26 mouse cellular contexts compared by ENCODE assay signal in genomic region chr1:90242444-90242989, GRCm38 (mm10). TPM values are rescaled to one million over a fixed set of nuclear protein-coding genes. Genes with fewer than 3 reads are reported as not detected.
A peak's percentile ranks its signal among the peaks of the same experiment; 100 is the strongest.
DNase-seq lines count a peak whose midpoint lies in the region; ATAC-seq and TF ChIP-seq lines count a peak whose summit lies in the region.
"Had no signal": no experiment of that assay in that cellular context is flagged by ENCODE, and none has a peak within 500 bp of the region (broad histone marks: within the 10 kb centered on the region; RNA-seq: fewer than 3 reads in every experiment).

No protein-coding gene starts in this region.

- no peak overlapping the region for H3K27ac ChIP-seq in liver, embryonic 11.5 days (ENCODE audit: low read depth, low read length)
- no peak overlapping the region for H3K27ac ChIP-seq in liver, postnatal 0 days (ENCODE audit: low read depth)
- no peak overlapping the region for H3K27ac ChIP-seq in kidney, embryonic 14.5 days (ENCODE audit: low read depth, low read length)
- H3K27ac ChIP-seq: embryonic facial prominence, embryonic 13.5 days; forebrain, embryonic 13.5 days; hindbrain, embryonic 12.5 days; layer of hippocampus, adult 2 months; midbrain, embryonic 15.5 days; neural tube, embryonic 12.5 days had no signal

- no peak overlapping the region for H3K9ac ChIP-seq in liver, embryonic 11.5 days (ENCODE audit: low read depth, low read length)
- H3K9ac ChIP-seq in liver, postnatal 0 days (replicated peaks), result no peak overlapping the region
- no peak overlapping the region for H3K9ac ChIP-seq in kidney, embryonic 14.5 days (ENCODE audit: low read depth, low read length)
- H3K9ac ChIP-seq: embryonic facial prominence, embryonic 13.5 days; forebrain, embryonic 13.5 days; hindbrain, embryonic 12.5 days; midbrain, embryonic 15.5 days; neural tube, embryonic 12.5 days had no signal

- peaks cover 30% of the 10 kb centered on the region for H3K4me1 ChIP-seq in liver, embryonic 11.5 days (replicated peaks; ENCODE audit: control insufficient read depth, insufficient read depth, low read length)
- peaks cover 8% of the 10 kb centered on the region for H3K4me1 ChIP-seq in liver, postnatal 0 days (ENCODE audit: insufficient read depth)
- H3K4me1 ChIP-seq in kidney, embryonic 14.5 days (ENCODE audit: control insufficient read depth, insufficient read depth, low read length), result no peaks in the 10 kb centered on the region
- H3K4me1 ChIP-seq: forebrain, embryonic 13.5 days; midbrain, embryonic 15.5 days had no signal

- no peak for TF ChIP-seq CTCF in liver, postnatal 0 days (IDR thresholded peaks at IDR 0.05; ENCODE audit: low read depth)

- peak; percentile 51 for DNase-seq in adrenal gland, adult 2 months
- DNase-seq in adrenal gland, adult 8-10 months, result no peak
- peak; percentile 68 for DNase-seq in 3T3-L1 (ENCODE audit: low read depth, low spot score)
- no peak for DNase-seq in liver, embryonic 11.5 days (ENCODE audit: low spot score)
- DNase-seq in liver, postnatal 0 days, result no peak
- no peak for DNase-seq in right cerebral cortex, postnatal 4 days
- DNase-seq: cerebellum, adult 11-12 months; cerebellum, postnatal 25 days; gastrocnemius, postnatal 36 days; heart, postnatal 14 days; kidney, adult 18-20 months; kidney, postnatal 10 days; lung, adult 18-20 months; lung, postnatal 10 days; retina, postnatal 1 day; right cerebral cortex, postnatal 25 days; thymus, postnatal 14 days had no signal

- H3K9me3 ChIP-seq in liver, embryonic 11.5 days (ENCODE audit: control insufficient read depth, low read length), result no peaks in the 10 kb centered on the region
- 0 out of 2 replicates have a peak, but pooled peaks cover under 1% of the 10 kb centered on the region for H3K9me3 ChIP-seq in liver, postnatal 0 days (ENCODE audit: low read length)
- no peaks in the 10 kb centered on the region for H3K9me3 ChIP-seq in kidney, embryonic 14.5 days (ENCODE audit: control insufficient read depth, low read length)
- H3K9me3 ChIP-seq: embryonic facial prominence, embryonic 13.5 days; forebrain, embryonic 13.5 days; midbrain, embryonic 15.5 days had no signal

- H3K4me2 ChIP-seq in liver, embryonic 11.5 days, result no peak overlapping the region
- no peak overlapping the region for H3K4me2 ChIP-seq in liver, postnatal 0 days (ENCODE audit: low read depth, low read length)
- no peak overlapping the region for H3K4me2 ChIP-seq in kidney, embryonic 14.5 days (replicated peaks; ENCODE audit: low read depth, low read length)
- H3K4me2 ChIP-seq: embryonic facial prominence, embryonic 13.5 days; forebrain, embryonic 13.5 days; hindbrain, embryonic 12.5 days; midbrain, embryonic 15.5 days; neural tube, embryonic 12.5 days had no signal

- WGBS in liver, embryonic 11.5 days, result 59% methylated on average over 8 of the region's 8 CpGs
- 69% methylated on average over 8 of the region's 8 CpGs for WGBS in liver, postnatal 0 days (ENCODE audit: insufficient replicate concordance)
- 89% methylated on average over 8 of the region's 8 CpGs for WGBS in kidney, embryonic 14.5 days

- ATAC-seq in liver, embryonic 11.5 days (replicated peaks; ENCODE audit: low FRiP score), result peak; percentile 68
- ATAC-seq in liver, postnatal 0 days, result no peak
- no peak for ATAC-seq in kidney, embryonic 14.5 days (ENCODE audit: low FRiP score, low TSS enrichment)
- ATAC-seq: forebrain, embryonic 13.5 days; midbrain, embryonic 15.5 days had no signal

- no peak overlapping the region for H3K4me3 ChIP-seq in liver, embryonic 11.5 days (ENCODE audit: low read depth, low read length)
- no peak overlapping the region for H3K4me3 ChIP-seq in liver, postnatal 0 days (ENCODE audit: low read depth, low read length)
- H3K4me3 ChIP-seq in kidney, embryonic 14.5 days (ENCODE audit: low read length), result no peak overlapping the region
- H3K4me3 ChIP-seq: embryonic facial prominence, embryonic 13.5 days; erythroblast, embryonic 14.5 days; forebrain, embryonic 13.5 days; hindbrain, embryonic 12.5 days; layer of hippocampus, adult 2 months; midbrain, embryonic 15.5 days; neural tube, embryonic 12.5 days had no signal

- H3K36me3 ChIP-seq in liver, embryonic 11.5 days (ENCODE audit: control insufficient read depth, insufficient read depth, low read length), result no peaks in the 10 kb centered on the region
- no peaks in the 10 kb centered on the region for H3K36me3 ChIP-seq in liver, postnatal 0 days (replicated peaks; ENCODE audit: insufficient read depth, low read length)
- H3K36me3 ChIP-seq in kidney, embryonic 14.5 days (ENCODE audit: control insufficient read depth, insufficient read depth, low read length), result no peaks in the 10 kb centered on the region
- H3K36me3 ChIP-seq: embryonic facial prominence, embryonic 13.5 days; hindbrain, embryonic 12.5 days; midbrain, embryonic 15.5 days; neural tube, embryonic 12.5 days had no signal

- 0 out of 2 replicates have a peak, but pooled peaks cover 3% of the 10 kb centered on the region for H3K27me3 ChIP-seq in liver, embryonic 11.5 days (replicated peaks; ENCODE audit: control insufficient read depth, insufficient read depth, low read length)
- H3K27me3 ChIP-seq in liver, postnatal 0 days (ENCODE audit: insufficient read depth, low read length), result no peaks in the 10 kb centered on the region
- no peaks in the 10 kb centered on the region for H3K27me3 ChIP-seq in kidney, embryonic 14.5 days (ENCODE audit: control insufficient read depth, insufficient read depth, low read length)
- H3K27me3 ChIP-seq: embryonic facial prominence, embryonic 13.5 days; forebrain, embryonic 13.5 days; hindbrain, embryonic 12.5 days; midbrain, embryonic 15.5 days; neural tube, embryonic 12.5 days had no signal

- peak; percentile 84 for TF ChIP-seq EP300 in liver, postnatal 0 days (IDR thresholded peaks at IDR 0.05; ENCODE audit: low read depth)

RNA-seq across cellular contexts. Expression of gene Ackr3, which starts 38.7 kb away (rescaled TPM):
- 100 to 1,000 TPM in 1 of 2 experiments, 10 to 100 TPM in 1; 90.5 to 175 TPM for total RNA-seq in adrenal gland, adult 2 months (2021)
- 246 and 317 TPM in 2 replicates for polyA plus RNA-seq in adrenal gland, adult 2 months (2012; rRNA removed)
- total RNA-seq in adrenal gland, adult 8-10 months (2022), result 10 to 100 TPM; 20.0 to 86.1 (median 59.0) TPM
- 22.3 and 22.8 TPM in 2 replicates for polyA plus RNA-seq in liver, embryonic 11.5 days (2014; fragmentation: Nextera tagmentation; extraction: Ambion mirVana)
- polyA plus RNA-seq in liver, postnatal 0 days (2015; fragmentation: Nextera tagmentation; extraction: Ambion mirVana), result 2.3 and 2.5 TPM in 2 replicates
- polyA plus RNA-seq in kidney, embryonic 14.5 days (2014; fragmentation: Nextera tagmentation; extraction: Ambion mirVana), result 50.5 and 56.4 TPM in 2 replicates
- total RNA-seq: megakaryocyte, adult 5-6 weeks had no signal
- polyA plus RNA-seq: erythroblast, embryonic 14.5 days had no signal

Comparison
In these comparisons a context has a peak if more than half of its experiments do, and no peak if none do; other contexts are left out.
1. DNase-seq: peak in adrenal gland, adult 2 months (single experiment) and 3T3-L1 (single experiment); none in adrenal gland, adult 8-10 months (single experiment), liver, embryonic 11.5 days (single experiment), liver, postnatal 0 days (single experiment) and right cerebral cortex, postnatal 4 days (single experiment).